Mouse (Mus musculus) small intestine, adult 2 months (tissue): ENCODE measurements at regions not wholly inside any gene's neighbourhood (a gene's known extent, or its start where the extent isn't known, plus 50 kb on each side); places are given as distances from the start of the nearest gene placed in this dataset.

ENCODE experiments used
- H3K27ac ChIP-seq: fragments of 200-500 bp; 2 replicates; pipeline ENCODE4 v1.5.1; 2012; ENCODE audit warnings: low read depth, low read length, control low read depth, inconsistent platforms; ENCODE audit not compliant: insufficient read depth
- H3K27me3 ChIP-seq: fragments of 200-500 bp; 2 replicates; pipeline ENCODE4 v1.6.1; 2012; ENCODE audit warnings: mild to moderate bottlenecking, moderate library complexity, low read length, inconsistent platforms; ENCODE audit not compliant: control insufficient read depth, insufficient read depth
- H3K36me3 ChIP-seq: fragments of 200-500 bp; 2 replicates; pipeline ENCODE4 v1.6.1; 2012; ENCODE audit warnings: mild to moderate bottlenecking, low read length, control low read depth, inconsistent platforms; ENCODE audit not compliant: control insufficient read depth, insufficient read depth
- H3K4me1 ChIP-seq: fragments of 200-500 bp; 2 replicates; pipeline ENCODE4 v1.6.1; 2012; ENCODE audit warnings: low read length, inconsistent platforms, mixed read lengths; ENCODE audit not compliant: control insufficient read depth, insufficient read depth, insufficient read length
- H3K4me3 ChIP-seq: fragments of 200-500 bp; 2 replicates; pipeline ENCODE4 v1.5.1; 2012; ENCODE audit warnings: low read depth, mild to moderate bottlenecking, control low read depth, inconsistent platforms, low read length, moderate library complexity
- CTCF ChIP-seq: fragments of 200-500 bp; IDR thresholded peaks from 2 replicates; pipeline ENCODE4 v1.5.1; 2012; ENCODE audit warnings: low read depth, mild to moderate bottlenecking, control low read depth, inconsistent platforms, low read length, moderate library complexity, mixed read lengths; ENCODE audit not compliant: insufficient replicate concordance, insufficient read length; ENCODE audit errors: extremely low read depth
- POLR2A ChIP-seq: fragments of 200-500 bp; IDR thresholded peaks from 2 replicates; pipeline ENCODE4 v1.6.1; 2012; ENCODE audit warnings: low read depth, mild to moderate bottlenecking, control low read depth, inconsistent platforms, low read length, moderate library complexity
- WGBS: fragments of 180-500 bp; shearing (Covaris S2); methylation state at CpG from one replicate; pipeline ENCODE4 v1.1.7; 2018; 5-methylcytosine and 5-hydroxymethylcytosine counted together

DNA sequence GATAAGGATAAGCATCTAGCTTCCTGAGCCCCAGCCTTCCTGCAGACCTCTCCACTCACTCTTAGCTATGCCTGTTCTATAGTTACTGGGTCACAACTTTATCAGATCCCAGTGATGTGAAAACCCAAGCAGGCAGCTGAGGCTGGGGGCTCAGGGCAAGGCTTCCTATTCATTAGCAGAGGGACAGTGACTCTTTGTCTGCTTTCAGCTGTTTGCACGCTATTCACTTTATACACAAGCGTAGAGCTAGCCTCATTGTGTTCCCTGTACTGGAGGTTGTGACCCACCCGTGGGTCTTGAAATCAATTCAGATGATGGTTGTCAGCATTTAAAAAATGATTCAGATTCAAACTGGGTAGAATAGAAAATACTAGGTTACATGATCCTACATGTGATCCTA lies 199.5 kb downstream of the Plpp3 start:
- Histone ChIP-seq H3K27ac (no peak overlapping the region), H3K36me3 (no peaks in the 10 kb centered on the region), H3K4me3 (no peak overlapping the region), H3K4me1 (no peaks in the 10 kb centered on the region), H3K27me3 (no peaks in the 10 kb centered on the region)
- WGBS: 77% methylated on average over 3 of the region's 3 CpGs
- TF ChIP-seq CTCF (no peak), POLR2A (no peak)

DNA sequence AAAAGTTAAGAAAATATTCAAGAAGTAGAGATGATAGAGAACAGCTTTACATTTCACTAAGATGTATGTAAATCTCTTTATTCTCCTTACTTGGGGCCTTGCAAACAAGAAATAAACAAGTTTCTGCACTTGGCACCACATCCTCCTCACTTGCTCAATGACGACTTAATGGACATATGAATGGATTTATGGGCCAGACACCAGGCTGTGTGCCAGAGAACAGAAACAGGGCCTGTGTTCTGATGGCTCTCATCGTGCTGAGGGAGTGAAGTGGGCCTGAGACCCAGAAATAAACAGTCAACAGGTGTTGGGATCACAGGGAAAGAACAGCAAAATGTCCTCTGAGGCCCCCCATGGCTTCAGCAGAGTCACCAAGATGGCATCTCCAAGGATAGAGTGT lies 201.6 kb downstream of the Plpp3 start:
- Histone ChIP-seq H3K27ac (no peak overlapping the region), H3K4me1 (no peaks in the 10 kb centered on the region), H3K4me3 (no peak overlapping the region), H3K27me3 (no peaks in the 10 kb centered on the region), H3K36me3 (no peaks in the 10 kb centered on the region)
- WGBS: 9% methylated on average over 2 of the region's 2 CpGs
- TF ChIP-seq POLR2A: no peak
- no peak for TF ChIP-seq CTCF

DNA sequence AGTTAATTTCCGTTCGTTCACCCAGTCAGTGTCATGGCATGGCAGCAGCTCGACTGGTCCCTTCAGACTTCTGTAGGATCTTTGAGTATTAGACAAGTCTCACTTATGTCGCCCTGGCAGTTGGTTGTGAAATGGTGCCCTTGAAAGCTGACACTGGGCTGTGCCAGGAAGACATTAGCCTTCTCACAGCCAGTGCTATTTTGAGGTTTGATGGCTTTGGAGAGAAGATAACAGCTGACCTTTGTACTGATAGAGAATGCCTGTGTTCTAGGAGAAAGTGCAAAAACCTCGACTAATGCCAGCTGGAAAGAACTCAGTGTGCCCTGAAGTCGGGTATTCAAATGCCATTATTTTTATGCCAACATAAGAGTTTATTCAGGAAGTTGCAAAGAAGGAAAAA lies 207.3 kb downstream of the Plpp3 start:
- Histone ChIP-seq H3K4me1 (peaks cover 6% of the 10 kb centered on the region; the same call in 1 of the 2 replicates), H3K4me3 (no peak overlapping the region), H3K27me3 (no peaks in the 10 kb centered on the region), H3K36me3 (no peaks in the 10 kb centered on the region), H3K27ac (no peak overlapping the region)
- 29% methylated on average over 6 of the region's 6 CpGs for WGBS
- TF ChIP-seq CTCF (no peak), POLR2A (no peak)

DNA sequence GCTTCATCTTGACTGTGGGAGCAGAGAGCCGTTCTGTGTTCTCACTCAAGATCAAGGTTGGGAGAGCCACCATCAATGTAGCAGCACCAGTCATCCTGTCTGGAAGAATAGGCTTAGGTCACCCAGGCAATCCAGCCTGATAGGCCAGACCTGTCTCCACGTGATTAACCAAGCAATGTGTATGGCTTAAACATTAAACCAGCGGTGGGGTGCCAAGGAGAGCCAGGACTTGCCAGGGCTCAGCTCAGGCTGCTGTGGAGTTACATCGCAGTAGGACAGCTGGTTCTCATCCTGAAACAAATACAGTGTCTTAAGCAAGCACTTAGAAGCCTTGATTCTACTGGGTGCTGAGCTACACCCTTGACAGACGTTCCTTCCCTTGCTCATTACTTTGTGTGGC lies 207.9 kb downstream of the Plpp3 start:
- no peak overlapping the region for H3K4me3 ChIP-seq
- H3K27me3 ChIP-seq: no peaks in the 10 kb centered on the region
- no peaks in the 10 kb centered on the region for H3K36me3 ChIP-seq
- peaks cover 6% of the 10 kb centered on the region; the same call in 1 of the 2 replicates for H3K4me1 ChIP-seq
- TF ChIP-seq POLR2A (no peak), CTCF (no peak)
- WGBS: 29% methylated on average over 5 of the region's 5 CpGs
- H3K27ac ChIP-seq: no peak overlapping the region

DNA sequence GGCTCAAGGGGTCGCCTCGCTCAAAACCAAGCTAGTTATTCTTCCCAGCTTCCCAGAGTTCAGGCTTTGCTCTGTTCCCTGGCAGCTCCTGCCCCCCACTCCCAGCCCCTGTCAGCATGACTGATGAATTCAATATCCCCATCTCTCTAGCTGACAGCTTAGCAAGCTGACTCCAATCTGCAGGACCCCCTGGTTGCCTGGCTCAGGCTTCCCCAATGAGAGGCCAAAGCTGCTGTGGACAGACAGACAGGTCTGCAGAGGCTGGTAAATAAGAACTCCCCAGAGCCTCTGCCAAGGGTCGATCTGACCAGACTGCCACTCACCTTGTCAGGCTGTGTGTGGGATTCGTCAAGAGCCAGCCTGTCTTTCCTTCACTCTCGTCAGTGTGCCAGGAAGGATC lies 219.4 kb downstream of the Plpp3 start:
- H3K36me3 ChIP-seq: no peaks in the 10 kb centered on the region
- no peak overlapping the region for H3K27ac ChIP-seq
- 79% methylated on average over 5 of the region's 5 CpGs for WGBS
- TF ChIP-seq CTCF (no peak), POLR2A (no peak)
- no peak overlapping the region for H3K4me3 ChIP-seq
- no peaks in the 10 kb centered on the region for H3K4me1 ChIP-seq
- H3K27me3 ChIP-seq: no peaks in the 10 kb centered on the region

DNA sequence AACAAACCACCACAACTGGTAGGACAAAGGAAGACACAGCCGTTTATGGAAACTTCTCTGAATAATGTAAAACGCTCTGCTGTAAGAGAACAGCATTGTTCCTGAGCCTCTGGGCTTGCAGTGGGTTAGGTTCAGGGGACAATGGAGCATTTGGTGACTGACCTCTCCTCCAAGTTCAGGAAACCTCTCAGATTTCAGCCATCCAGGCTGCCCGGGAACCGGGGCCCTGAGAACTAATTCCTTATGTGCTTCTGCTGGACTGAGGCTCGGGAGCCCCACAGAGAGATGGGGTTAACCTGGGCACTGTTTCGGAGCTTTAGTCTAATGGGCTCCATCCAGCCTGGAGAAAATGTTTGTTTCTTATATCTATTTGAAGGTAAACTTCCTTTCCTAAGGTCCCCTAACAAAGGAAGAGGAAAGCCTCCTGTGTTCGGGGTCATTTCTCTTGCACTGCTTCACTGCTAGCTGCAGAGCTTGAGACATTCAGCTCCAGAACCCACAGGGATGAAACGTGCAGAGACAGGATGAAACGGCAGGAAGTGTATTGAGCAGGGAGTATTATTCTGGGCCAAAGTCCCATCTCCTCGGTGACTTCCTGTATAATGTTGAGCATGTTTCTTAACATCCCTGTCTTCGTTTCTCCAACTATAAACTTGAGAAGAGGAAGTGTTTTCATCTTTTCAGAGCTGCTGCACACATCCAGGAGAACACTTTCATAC lies 220.5 kb downstream of the Plpp3 start:
- no peak overlapping the region for H3K4me3 ChIP-seq
- no peaks in the 10 kb centered on the region for H3K36me3 ChIP-seq
- no peaks in the 10 kb centered on the region for H3K27me3 ChIP-seq
- TF ChIP-seq CTCF (no peak), POLR2A (no peak)
- no peaks in the 10 kb centered on the region for H3K4me1 ChIP-seq
- 55% methylated on average over 11 of the region's 11 CpGs for WGBS
- no peak overlapping the region for H3K27ac ChIP-seq

DNA sequence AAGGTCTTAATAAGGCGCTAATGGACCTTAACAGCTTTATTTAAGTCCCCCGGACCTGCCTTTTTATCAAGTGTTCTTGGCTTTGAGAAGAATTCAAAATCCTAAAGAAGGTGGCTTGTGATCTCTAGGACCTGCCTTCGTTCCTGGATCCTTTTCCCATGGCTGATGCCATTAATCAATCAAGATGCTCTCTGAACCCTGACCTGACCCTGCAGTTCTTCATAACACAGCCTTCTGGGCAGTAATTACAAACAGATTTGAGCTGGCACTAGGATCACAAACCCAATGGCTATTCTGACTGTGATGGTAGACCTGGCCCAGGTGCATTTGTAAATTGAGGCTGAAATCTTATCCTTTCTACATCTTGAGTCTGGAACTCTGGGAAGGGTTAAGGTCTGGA lies 227.7 kb downstream of the Plpp3 start:
- Histone ChIP-seq H3K4me3 (no peak overlapping the region), H3K36me3 (no peaks in the 10 kb centered on the region), H3K27ac (no peak overlapping the region), H3K27me3 (no peaks in the 10 kb centered on the region), H3K4me1 (no peaks in the 10 kb centered on the region)
- TF ChIP-seq POLR2A (no peak), CTCF (no peak)
- 77% methylated on average over 3 of the region's 3 CpGs for WGBS
